Mouse (Mus musculus) A20 (cell line): ENCODE results near the gene Terb2.

Experiments used
- DNase-seq: peaks from one replicate; pipeline ENCODE4 v3.0.0-alpha.2; 2011; ENCODE audit warnings: low read depth, low spot score

Gene Terb2

GRCm38 (mm10) chr2:122233341-122233740, 47.3 kb downstream of the Terb2 start:
- DNase-seq: no peak

- DNase-seq: no peak
Measured at GRCm38 (mm10) chr2:122233759-122234557, 47.9 kb downstream of the Terb2 start.

DNA sequence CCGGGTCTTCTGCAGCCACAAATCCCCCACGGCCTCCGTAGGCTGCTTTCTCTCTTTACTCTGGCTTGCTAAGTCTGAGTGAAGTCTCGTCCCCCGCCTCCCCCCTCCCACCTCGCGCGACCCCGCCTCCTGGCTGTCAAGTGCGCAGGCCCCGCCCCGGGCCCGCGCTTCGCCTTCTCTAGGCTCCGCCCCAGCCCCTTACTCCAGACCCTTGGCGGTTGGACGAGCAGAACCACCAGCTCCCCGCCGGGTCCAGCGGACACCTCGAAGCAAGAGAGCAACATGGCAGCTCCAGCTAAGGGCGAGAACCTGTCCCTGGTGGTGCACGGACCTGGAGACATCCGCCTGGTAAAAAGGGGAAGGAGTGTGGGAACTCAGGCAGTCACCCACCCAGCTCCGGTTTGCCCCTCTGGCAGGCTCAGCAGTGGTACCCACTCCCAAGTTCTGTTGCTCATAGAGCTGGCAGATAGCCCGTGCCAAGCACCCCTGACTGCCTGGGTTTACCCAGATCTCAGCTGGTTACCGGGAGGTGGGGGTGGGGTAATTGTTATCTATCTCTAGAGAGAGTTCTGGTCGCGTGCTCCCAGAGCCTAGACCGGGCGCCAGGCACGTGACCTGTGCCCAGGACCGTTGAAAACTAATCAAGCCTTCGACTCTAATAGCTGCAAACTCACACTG, 48.7 kb downstream of the Terb2 start, which contains the start of gene Sord:
Gene Sord (plus strand): TSS at position 139 of the 678 bp plus-strand sequence.
- peak; percentile 84 for DNase-seq

DNA sequence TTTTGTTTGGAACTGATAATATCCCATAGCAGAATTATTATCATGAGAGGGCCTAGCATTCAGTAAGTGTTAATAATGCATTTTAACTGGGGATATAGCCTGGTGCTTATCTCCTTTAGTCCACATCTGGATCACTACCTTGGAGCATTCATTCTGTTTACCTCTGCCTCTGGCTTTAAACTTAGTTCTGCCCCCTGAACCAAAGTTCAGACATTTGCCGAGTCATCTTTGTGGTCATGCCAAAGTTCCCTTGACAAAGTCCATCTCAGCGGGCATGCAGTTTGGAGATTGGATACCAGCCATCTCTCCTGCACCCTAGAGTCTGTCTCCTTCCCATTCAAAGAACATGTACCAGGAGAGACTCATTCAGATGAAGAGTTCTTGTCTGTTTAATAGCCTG, 49.4 kb downstream of the Terb2 start:
- DNase-seq: no peak

GRCm38 (mm10) chr2:122236321-122236720, 50.2 kb downstream of the Terb2 start:
- DNase-seq: no peak

DNA sequence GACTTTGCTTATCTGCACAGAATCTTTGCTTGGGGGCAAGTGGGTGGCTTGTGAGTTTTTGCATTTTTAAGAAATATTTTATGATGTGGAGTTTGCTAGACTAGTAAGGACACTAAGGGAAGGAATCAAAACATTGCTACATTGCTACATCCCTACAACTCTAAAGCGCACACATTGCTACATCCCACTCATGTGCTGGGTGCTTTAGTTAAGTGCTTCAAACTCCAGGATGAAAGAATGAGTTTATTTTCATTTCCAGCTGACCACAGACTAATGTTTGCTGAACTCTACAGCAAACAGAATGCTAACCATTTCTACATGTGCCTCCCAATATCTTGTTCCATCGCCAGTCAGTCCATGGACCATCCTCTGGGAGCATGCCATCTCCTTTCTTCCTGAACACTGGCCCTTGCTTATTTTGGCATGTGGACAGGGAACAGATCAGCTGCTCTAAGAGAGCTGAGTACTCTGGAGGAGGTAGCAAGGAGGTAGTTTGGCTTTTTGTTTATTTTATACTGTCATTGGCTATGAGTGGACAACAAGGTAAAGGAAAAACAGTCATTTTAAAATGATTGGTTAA, 51.9 kb downstream of the Terb2 start:
- no peak for DNase-seq

GRCm38 (mm10) chr2:122240735-122241134, 54.7 kb downstream of the Terb2 start:
- DNase-seq: no peak

DNA sequence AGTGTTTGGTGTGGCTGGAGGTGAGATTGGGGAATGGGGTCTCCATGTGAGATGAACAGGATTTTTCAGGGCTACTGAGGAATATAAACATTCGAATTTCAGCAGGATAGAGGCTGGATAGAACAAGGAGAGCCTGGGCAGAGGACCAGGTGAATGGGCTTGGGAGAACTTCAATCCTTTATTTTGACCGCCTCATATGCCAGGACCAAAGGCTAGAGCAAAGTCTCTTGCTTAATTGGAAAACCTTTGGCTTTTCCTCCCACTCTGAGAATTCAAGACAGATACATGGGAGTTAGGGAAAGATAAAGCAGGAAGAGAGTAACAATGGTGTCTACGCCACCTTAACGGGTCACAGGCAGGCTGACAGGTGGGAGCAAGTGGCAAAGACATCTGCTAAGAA, 55.2 kb downstream of the Terb2 start:
- no peak for DNase-seq

DNA sequence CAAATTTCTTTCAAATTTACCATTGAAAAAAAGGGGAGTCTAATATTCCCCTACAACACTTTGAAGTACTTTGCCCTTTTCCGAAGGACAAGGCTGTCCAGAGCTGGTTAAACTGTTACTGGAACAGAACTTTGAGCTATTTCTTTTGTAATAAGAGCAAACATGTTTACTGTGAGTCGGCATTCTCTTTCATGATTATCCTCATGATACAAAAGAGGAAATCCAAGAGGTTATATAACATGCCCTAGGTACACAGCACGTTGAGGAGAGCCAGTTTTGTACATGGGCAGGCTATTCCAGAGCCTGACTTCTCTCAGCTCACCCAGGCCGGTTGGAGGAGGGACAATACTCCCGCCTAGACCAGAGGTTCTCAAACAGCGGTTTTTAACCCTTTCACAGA, 55.9 kb downstream of the Terb2 start:
- DNase-seq: no peak

DNA sequence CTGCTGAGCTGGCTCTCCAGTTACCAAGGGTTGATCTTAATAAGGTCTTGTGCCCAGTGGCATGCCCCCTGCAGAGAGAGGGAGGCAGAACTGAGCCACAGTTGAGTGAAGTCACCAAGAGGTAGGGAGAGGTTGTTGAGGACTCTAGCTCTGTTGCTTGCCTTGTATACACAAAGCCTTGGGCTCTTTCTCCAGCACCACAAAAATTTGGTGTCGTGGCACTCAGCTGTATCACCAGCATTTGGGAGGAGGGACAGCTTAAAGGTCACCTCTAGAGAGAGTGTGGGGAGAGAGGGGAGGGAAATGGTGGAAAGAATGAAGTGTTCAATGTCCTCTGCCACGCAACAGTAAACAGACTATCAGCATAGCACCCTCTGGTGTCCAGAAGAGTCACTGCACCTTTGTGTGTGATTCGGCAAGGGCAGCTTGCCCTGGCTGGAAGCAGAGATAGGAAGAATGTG, 57.6 kb downstream of the Terb2 start:
- peak; percentile 70 for DNase-seq

GRCm38 (mm10) chr2:122247786-122248185, 61.7 kb downstream of the Terb2 start:
- DNase-seq: no peak

DNA sequence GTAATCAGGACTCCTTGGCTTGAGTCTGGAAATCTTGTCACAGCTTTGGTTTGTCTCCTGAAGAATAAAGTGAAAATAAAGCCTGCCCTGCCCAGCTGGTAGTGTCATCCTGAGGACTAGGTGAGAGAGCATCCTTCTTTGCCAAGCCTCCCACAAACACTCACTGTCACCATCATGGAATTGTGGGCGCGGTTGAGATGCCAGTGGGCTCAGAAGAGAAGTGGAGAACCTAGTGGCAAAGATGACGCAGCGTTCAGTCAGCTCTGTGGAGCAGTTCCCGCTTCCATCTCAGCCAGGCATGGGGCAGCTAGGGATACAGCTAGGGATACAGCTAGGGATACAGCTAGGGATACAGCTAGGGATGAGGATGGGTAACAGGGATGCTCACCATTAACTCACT, 69.9 kb downstream of the Terb2 start:
- no peak for DNase-seq
